Mouse (Mus musculus): ENCODE data around the gene Vmn1r208. TPM values are rescaled to one million over a fixed set of nuclear protein-coding genes. Genes with fewer than 3 reads are reported as not detected.
"Not testable (repeated sequence)": the region's sequence is repeated elsewhere in the genome, so short reads cannot be mapped to it uniquely, and the experiment has no call there.

Gene Vmn1r208
- polyA plus RNA-seq (2014; fragmentation: Nextera tagmentation; extraction: Ambion mirVana), result not detected in 2 replicates

DNA sequence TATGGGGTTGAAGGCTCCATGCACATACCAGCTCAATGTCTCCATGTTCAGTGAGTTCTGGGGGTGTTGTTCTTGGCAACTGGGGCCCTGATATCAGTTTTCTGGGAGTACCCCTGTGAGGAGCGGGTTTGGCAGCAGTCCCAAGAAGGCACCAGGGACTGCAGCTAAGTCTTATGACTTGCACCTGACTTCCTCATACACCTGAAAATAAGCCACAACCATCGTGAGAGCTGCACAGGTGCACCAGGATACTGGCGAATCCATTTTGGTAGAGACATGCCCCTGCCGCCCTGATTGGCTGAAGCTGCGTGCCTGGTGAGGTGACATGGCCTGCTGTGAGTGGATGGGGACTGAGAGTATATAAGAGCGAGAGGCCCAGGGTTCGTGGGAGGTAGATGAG, at the start of gene Vmn1r208:
TSS of gene Vmn1r208 (minus strand) at position 101 of the 400 bp plus-strand sequence.
- H3K4me1 ChIP-seq (replicated peaks; ENCODE audit: control insufficient read depth, insufficient read depth, low read length); H3K36me3 ChIP-seq (ENCODE audit: control insufficient read depth, insufficient read depth, low read length); H3K4me3 ChIP-seq (ENCODE audit: low read depth, low read length); H3K27ac ChIP-seq (ENCODE audit: low read depth, low read length); ATAC-seq (replicated peaks; ENCODE audit: low FRiP score); H3K4me2 ChIP-seq; DNase-seq (ENCODE audit: low spot score); H3K27me3 ChIP-seq (replicated peaks; ENCODE audit: control insufficient read depth, insufficient read depth, low read length); H3K9me3 ChIP-seq (ENCODE audit: control insufficient read depth, low read length); H3K9ac ChIP-seq (ENCODE audit: low read depth, low read length): not testable (repeated sequence)
- no CpG with 5 or more reads among the region's 7 CpGs for WGBS

GRCm38 (mm10) chr13:22821601-22822000, 44.4 kb upstream of the Vmn1r208 start:
- H3K27ac ChIP-seq (ENCODE audit: low read depth, low read length); H3K36me3 ChIP-seq (ENCODE audit: control insufficient read depth, insufficient read depth, low read length); H3K4me3 ChIP-seq (ENCODE audit: low read depth, low read length); H3K27me3 ChIP-seq (replicated peaks; ENCODE audit: control insufficient read depth, insufficient read depth, low read length); H3K9me3 ChIP-seq (ENCODE audit: control insufficient read depth, low read length); DNase-seq (ENCODE audit: low spot score); ATAC-seq (replicated peaks; ENCODE audit: low FRiP score); H3K4me1 ChIP-seq (replicated peaks; ENCODE audit: control insufficient read depth, insufficient read depth, low read length); H3K9ac ChIP-seq (ENCODE audit: low read depth, low read length); H3K4me2 ChIP-seq: not testable (repeated sequence)
- WGBS, result 85% methylated on average over 1 of the region's 1 CpGs

- not testable (repeated sequence) for H3K4me2 ChIP-seq; H3K36me3 ChIP-seq (ENCODE audit: control insufficient read depth, insufficient read depth, low read length); H3K27ac ChIP-seq (ENCODE audit: low read depth, low read length); H3K9me3 ChIP-seq (ENCODE audit: control insufficient read depth, low read length); H3K4me3 ChIP-seq (ENCODE audit: low read depth, low read length); H3K27me3 ChIP-seq (replicated peaks; ENCODE audit: control insufficient read depth, insufficient read depth, low read length); H3K4me1 ChIP-seq (replicated peaks; ENCODE audit: control insufficient read depth, insufficient read depth, low read length); ATAC-seq (replicated peaks; ENCODE audit: low FRiP score); H3K9ac ChIP-seq (ENCODE audit: low read depth, low read length); DNase-seq (ENCODE audit: low spot score)
Measured at GRCm38 (mm10) chr13:22809582-22809981, 32.4 kb upstream of the Vmn1r208 start, which contains the start of gene Vmn1r209. Gene Vmn1r209 (minus strand): TSS chr13:22809682.

GRCm38 (mm10) chr13:22788096-22788495, 10.9 kb upstream of the Vmn1r208 start:
- H3K9me3 ChIP-seq (ENCODE audit: control insufficient read depth, low read length); H3K4me3 ChIP-seq (ENCODE audit: low read depth, low read length); H3K9ac ChIP-seq (ENCODE audit: low read depth, low read length); H3K27ac ChIP-seq (ENCODE audit: low read depth, low read length); H3K4me1 ChIP-seq (replicated peaks; ENCODE audit: control insufficient read depth, insufficient read depth, low read length); H3K36me3 ChIP-seq (ENCODE audit: control insufficient read depth, insufficient read depth, low read length); ATAC-seq (replicated peaks; ENCODE audit: low FRiP score); H3K27me3 ChIP-seq (replicated peaks; ENCODE audit: control insufficient read depth, insufficient read depth, low read length); DNase-seq (ENCODE audit: low spot score); H3K4me2 ChIP-seq: not testable (repeated sequence)
- 69% methylated on average over 3 of the region's 3 CpGs for WGBS

DNA sequence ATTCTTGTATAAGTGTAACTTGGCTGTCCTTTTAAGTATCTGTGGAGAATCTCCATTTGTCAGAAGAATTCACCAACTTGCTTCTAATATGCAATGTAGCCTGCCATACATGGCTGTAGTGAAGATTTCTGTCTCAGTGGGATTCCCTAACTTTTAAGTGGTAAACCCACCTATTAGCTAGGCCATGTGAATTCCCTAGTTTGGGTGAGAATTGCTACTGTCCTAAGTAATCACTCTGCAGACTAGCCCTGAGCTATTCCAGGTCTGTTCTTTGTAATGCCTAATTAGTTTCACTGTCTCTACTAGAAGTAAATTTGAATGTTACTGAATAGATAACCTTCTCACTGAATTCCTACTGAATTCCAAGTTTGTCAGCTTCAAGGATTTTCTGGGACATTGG, 7.0 kb upstream of the Vmn1r208 start:
- not testable (repeated sequence) for H3K4me2 ChIP-seq; H3K4me3 ChIP-seq (ENCODE audit: low read depth, low read length); H3K27ac ChIP-seq (ENCODE audit: low read depth, low read length); H3K27me3 ChIP-seq (replicated peaks; ENCODE audit: control insufficient read depth, insufficient read depth, low read length); H3K36me3 ChIP-seq (ENCODE audit: control insufficient read depth, insufficient read depth, low read length); ATAC-seq (replicated peaks; ENCODE audit: low FRiP score); H3K9ac ChIP-seq (ENCODE audit: low read depth, low read length); DNase-seq (ENCODE audit: low spot score); H3K9me3 ChIP-seq (ENCODE audit: control insufficient read depth, low read length); H3K4me1 ChIP-seq (replicated peaks; ENCODE audit: control insufficient read depth, insufficient read depth, low read length)

DNA sequence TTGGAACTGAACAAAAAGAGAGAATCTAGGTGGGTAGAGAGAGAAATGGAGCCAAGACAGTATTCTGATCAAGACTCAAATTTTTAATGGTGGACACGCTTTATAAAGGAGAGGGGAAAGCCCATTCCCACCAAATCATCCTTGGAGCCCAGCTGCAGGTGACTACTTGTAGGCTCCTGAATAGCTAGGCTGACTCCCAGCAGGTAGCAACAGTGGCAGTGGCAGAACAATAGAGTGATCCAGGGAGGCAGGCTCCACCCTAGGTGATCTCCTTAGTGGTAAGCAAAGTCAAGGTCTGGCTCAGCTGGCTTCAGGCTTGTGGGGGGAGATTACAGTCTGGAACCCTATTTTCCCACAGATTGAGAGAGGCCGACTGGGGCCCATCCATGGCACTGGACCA, 5.6 kb downstream of the Vmn1r208 start:
- not testable (repeated sequence) for H3K9me3 ChIP-seq (ENCODE audit: control insufficient read depth, low read length); H3K4me2 ChIP-seq; DNase-seq (ENCODE audit: low spot score); ATAC-seq (replicated peaks; ENCODE audit: low FRiP score); H3K27me3 ChIP-seq (replicated peaks; ENCODE audit: control insufficient read depth, insufficient read depth, low read length); H3K4me1 ChIP-seq (replicated peaks; ENCODE audit: control insufficient read depth, insufficient read depth, low read length); H3K4me3 ChIP-seq (ENCODE audit: low read depth, low read length); H3K9ac ChIP-seq (ENCODE audit: low read depth, low read length); H3K36me3 ChIP-seq (ENCODE audit: control insufficient read depth, insufficient read depth, low read length); H3K27ac ChIP-seq (ENCODE audit: low read depth, low read length)
- WGBS, result 100% methylated on average over 1 of the region's 2 CpGs

- DNase-seq (ENCODE audit: low spot score), result no peak
- no peaks in the 10 kb centered on the region for H3K9me3 ChIP-seq (ENCODE audit: control insufficient read depth, low read length)
Measured at GRCm38 (mm10) chr13:22747524-22747923, 29.7 kb downstream of the Vmn1r208 start.

GRCm38 (mm10) chr13:22729529-22729928, 47.7 kb downstream of the Vmn1r208 start, which contains the start of gene Vmn1r207-ps:
Gene Vmn1r207-ps (minus strand): TSS chr13:22729629.
- ATAC-seq (replicated peaks; ENCODE audit: low FRiP score); H3K4me3 ChIP-seq (ENCODE audit: low read depth, low read length); H3K9ac ChIP-seq (ENCODE audit: low read depth, low read length); DNase-seq (ENCODE audit: low spot score); H3K4me1 ChIP-seq (replicated peaks; ENCODE audit: control insufficient read depth, insufficient read depth, low read length); H3K27me3 ChIP-seq (replicated peaks; ENCODE audit: control insufficient read depth, insufficient read depth, low read length); H3K27ac ChIP-seq (ENCODE audit: low read depth, low read length); H3K4me2 ChIP-seq; H3K36me3 ChIP-seq (ENCODE audit: control insufficient read depth, insufficient read depth, low read length); H3K9me3 ChIP-seq (ENCODE audit: control insufficient read depth, low read length): not testable (repeated sequence)

More at GRCm38 (mm10) chr13:22747524-22747923, 29.7 kb downstream of the Vmn1r208 start:
- no peak overlapping the region for H3K27ac ChIP-seq (ENCODE audit: low read depth, low read length)
- H3K4me3 ChIP-seq (ENCODE audit: low read depth, low read length), result no peak overlapping the region
- no peaks in the 10 kb centered on the region for H3K36me3 ChIP-seq (ENCODE audit: control insufficient read depth, insufficient read depth, low read length)
- ATAC-seq (replicated peaks; ENCODE audit: low FRiP score), result no peak
- no peaks in the 10 kb centered on the region for H3K27me3 ChIP-seq (replicated peaks; ENCODE audit: control insufficient read depth, insufficient read depth, low read length)
- no peak overlapping the region for H3K4me2 ChIP-seq
- no peaks in the 10 kb centered on the region for H3K4me1 ChIP-seq (replicated peaks; ENCODE audit: control insufficient read depth, insufficient read depth, low read length)
- no peak overlapping the region for H3K9ac ChIP-seq (ENCODE audit: low read depth, low read length)
